Mouse (Mus musculus) thymus, postnatal 14 days (tissue): Measurements from ENCODE around the gene Fbxl18.
"Not testable (repeated sequence)": the region's sequence is repeated elsewhere in the genome, so short reads cannot be mapped to it uniquely, and the experiment has no call there.

Source experiments
- DNase-seq: peaks from one replicate; pipeline ENCODE4 v3.0.0; 2021

The Fbxl18 gene

GRCm38 (mm10) chr5:142898316-142898715, 3.1 kb upstream of the Fbxl18 start:
- DNase-seq: no peak

DNA sequence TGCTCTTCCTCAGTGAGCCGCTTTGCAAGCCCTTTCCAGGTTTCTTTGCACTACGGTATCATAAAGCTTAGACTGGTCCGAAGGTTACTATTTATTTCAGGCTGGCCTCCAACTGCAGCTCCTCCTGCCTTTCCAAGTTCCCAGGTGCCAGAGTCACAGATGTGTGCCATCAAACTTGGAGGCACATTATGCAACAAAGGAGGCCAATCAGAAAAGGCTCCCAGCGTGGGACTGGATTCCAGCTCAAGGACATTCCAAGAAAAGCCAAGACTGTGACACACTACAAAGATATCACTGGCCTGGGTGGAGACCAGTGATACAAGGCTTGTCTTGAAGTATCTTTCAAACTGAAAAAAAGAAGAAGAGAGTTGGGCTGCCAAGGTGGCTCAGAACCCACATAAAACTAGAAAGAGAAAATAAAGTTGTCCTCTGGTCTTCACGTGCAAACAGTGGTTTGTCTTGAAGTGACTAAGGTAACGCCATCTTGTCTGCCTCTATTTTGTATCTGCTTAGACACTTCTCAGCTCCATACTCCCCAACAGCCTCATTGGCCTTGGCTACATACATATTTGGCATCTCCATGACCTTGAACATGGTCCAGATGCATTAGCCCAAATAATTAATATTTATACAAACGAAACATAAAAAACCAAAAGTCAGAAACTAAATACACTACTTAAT, 2.5 kb upstream of the Fbxl18 start:
- DNase-seq: no peak

- no peak for DNase-seq
Measured at GRCm38 (mm10) chr5:142896713-142897112, 1.5 kb upstream of the Fbxl18 start.

DNA sequence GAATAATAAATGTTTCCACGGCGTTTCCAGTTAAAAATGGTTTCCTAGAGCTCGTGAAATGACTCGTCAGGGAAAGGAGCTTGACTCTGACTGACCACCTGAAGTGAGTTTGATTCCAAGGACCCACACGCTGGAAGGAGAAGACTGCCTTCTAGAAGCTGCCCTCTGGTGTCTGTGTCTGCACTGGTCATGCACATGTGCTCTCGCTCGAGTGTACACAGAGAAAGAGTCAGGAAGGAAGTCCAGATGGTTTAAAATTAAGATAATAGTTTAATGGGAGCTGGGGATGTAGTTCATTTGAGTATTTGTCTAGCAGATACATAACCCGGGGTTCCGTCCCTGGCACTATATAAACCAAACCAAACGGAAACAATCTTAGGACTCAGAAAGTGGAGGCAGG, 971 bp upstream of the Fbxl18 start:
- DNase-seq: no peak

DNA sequence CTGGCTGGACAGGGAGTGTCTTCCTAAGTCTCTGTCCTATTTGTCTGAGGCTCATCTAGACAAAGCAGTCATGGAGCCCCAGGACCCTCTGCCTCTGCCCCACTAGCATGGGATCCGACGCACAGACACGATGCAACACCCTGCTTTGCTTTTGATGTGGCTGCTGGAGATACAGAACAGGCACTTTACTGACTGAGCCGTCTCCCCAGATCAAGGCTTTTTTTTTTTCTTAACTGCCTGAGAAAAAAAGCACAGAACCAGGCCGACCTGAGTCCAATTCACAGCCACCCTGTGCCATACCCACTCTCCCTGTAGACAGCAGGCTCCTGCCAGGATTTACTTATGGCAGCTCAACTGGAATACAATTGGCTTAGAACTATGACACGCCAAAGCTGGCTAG, 3.8 kb downstream of the Fbxl18 start:
- peak; percentile 60 for DNase-seq

GRCm38 (mm10) chr5:142887533-142887932, 7.7 kb downstream of the Fbxl18 start:
- not testable (repeated sequence) for DNase-seq

GRCm38 (mm10) chr5:142886761-142887160, 8.5 kb downstream of the Fbxl18 start:
- DNase-seq: no peak

DNA sequence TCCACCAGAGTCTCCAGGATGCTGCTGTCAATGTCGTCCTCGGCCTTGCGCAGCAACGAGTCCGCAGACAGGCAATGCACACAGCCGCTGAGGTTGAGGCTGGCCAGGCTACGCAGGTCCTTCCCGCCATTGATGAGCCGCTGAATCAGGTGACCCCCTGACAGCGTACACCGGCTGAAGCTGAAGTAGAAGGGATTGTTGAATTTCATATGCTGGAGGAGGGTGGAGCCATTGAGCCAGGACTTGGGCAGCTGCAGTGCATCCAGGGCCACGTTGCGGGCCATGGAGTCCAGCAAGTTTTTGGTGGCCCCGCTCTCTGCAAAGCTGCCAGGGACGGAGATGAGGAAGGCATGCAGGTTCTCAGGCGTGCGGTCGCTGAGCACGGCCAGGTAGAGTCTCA, 9.0 kb downstream of the Fbxl18 start:
- DNase-seq: no peak

- DNase-seq: no peak
Measured at GRCm38 (mm10) chr5:142882471-142882870, 12.8 kb downstream of the Fbxl18 start.

- DNase-seq: no peak
Measured at GRCm38 (mm10) chr5:142881936-142882335, 13.3 kb downstream of the Fbxl18 start.

DNA sequence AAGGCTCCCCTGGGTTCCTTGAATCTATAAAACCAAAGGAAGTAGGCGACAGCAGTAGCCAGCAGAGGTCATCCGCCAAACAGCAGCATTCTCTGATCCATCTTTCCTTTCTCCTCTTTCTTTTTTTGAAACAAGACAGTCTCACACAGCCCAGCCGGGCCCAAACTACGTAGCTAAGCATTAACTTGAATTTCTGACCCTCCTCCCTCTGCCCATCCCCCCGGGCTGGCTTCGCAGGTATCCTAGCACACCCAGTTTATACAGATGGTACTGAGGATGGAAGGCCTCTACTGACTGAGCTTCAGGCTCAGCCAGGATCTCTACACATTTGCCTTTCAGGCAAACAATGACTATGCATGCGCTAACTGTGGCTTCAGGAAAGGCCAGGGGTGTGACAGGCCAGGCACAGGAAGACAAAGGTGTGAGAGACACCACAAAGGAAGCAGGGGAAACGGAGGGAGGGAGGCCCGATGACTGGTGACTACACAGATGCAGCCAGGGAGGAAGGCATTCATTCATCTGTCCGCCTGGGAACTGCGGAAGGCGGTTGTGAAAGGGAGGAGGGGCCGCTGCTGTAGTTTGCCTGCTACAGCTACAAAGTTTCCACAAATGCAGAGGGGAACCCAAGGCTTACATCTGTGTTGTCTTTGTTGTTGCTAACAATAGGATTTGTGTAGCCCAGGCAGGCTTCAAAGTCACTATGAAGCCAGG, 14.3 kb downstream of the Fbxl18 start:
- peak; percentile 47 for DNase-seq

DNA sequence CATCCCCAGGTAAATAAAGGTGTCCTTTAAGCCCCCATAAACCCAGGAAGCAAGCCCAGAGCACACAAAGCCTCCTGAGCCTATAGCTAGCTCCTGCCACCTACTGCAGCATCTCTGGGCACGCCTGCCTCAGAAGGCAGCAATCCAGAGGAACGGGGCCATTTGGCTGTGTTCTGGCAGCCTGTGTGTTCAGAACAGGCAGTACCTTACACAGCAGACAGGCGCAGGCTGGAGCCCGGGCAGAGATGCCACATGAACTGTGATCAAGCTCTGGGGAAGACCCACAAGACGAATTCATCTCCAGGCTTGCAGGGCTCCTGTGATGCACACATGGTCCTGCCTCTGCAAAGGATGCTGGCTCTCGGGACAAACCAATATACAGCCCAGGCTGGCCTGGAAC, 15.0 kb downstream of the Fbxl18 start:
- DNase-seq: no peak

- DNase-seq: peak; percentile 89
Measured at GRCm38 (mm10) chr5:142879318-142880175, 15.7 kb downstream of the Fbxl18 start.

- DNase-seq: no peak
Measured at GRCm38 (mm10) chr5:142878570-142878969, 16.7 kb downstream of the Fbxl18 start.

- peak; percentile 97 for DNase-seq
Measured at GRCm38 (mm10) chr5:142877337-142878280, 17.6 kb downstream of the Fbxl18 start.

DNA sequence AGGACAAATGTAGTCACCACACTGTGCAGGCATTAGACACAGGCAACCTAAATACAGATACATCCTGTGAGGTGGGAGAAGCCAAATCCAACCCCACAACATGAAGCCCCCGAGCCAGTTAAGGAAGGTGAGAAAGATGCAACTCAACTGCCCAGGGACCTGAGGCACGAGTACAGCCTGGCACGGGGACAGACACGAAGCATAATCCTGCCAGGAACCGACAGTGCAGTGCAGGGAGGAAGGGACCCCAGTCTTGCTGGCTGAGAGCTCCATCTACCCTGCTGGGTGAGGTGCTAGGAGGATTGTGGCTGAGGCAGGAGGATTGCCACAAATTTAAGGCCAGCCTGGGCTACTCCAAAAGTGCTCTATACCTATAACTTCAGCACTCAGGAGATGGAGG, 18.3 kb downstream of the Fbxl18 start:
- DNase-seq: no peak

GRCm38 (mm10) chr5:142875513-142875905, 19.7 kb downstream of the Fbxl18 start:
- no peak for DNase-seq

DNA sequence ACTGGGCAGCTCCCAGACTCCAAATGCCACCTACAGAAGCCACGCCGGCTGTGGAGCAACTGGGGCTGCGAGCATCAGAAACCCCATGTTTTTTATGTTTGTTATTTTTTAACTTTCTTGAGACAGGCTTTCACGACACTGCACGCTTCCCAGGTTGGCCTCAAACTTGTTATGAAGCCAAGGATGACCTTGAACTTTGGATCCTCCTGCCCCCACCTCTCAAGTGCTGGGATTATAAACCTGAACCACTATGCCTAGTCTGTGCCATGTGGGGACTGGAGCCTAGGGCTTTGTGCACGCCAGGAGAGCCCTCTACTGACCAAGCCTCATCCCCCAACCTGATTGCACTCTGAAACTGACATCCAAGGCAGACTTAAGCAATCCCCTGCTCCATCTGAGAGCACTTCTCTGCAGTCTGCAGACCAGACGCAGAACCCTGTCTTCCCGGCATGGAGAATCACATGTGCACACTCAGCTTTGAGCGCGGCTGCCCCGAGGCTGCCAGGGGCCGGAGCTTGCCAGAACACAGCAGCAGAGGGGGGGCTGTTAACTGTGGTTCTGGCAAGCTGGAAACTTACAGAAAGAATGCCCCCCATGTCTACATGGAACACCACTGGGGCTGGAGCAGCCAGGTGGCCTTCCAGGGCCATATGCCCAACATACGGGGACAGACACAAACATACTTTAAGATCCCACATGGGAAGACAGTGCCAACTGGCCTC, 20.3 kb downstream of the Fbxl18 start:
- no peak for DNase-seq

DNA sequence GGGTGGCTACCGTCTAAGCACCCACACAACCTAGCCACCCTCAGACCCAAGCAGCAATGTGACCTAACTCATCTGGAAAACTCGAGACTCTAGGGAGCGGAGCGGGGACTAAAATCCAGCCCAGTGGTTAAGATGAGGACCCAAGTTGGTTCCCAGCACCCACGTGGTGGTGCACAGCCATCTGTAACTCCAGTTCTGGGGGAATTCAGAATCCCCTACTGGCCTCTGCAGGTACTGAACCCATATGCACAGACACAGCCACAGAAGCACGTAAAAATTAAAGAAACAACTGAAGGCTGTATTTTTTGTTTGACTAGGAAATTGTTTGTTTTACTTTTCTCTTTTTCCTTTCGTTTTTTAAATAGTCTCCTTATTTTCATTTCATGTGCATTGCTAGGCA, 21.5 kb downstream of the Fbxl18 start:
- no peak for DNase-seq

- DNase-seq: no peak
Measured at GRCm38 (mm10) chr5:142871765-142872164, 23.5 kb downstream of the Fbxl18 start.

GRCm38 (mm10) chr5:142869463-142869862, 25.8 kb downstream of the Fbxl18 start:
- no peak for DNase-seq

- DNase-seq: no peak
Measured at GRCm38 (mm10) chr5:142857763-142858229, 37.4 kb downstream of the Fbxl18 start.
